Mouse (Mus musculus) neural tube, embryonic 12.5 days (tissue): ENCODE results near the gene Slc27a4. TPM values are rescaled to one million over a fixed set of nuclear protein-coding genes. Genes with fewer than 3 reads are reported as not detected.
A peak's percentile ranks its signal among the peaks of the same experiment; 100 is the strongest.

Experiments used
- ATAC-seq: fragments of 200-750 bp; cut with Nextera tagmentation; 2 replicates; pipeline ENCODE4 v1.8.0; 2017; ENCODE audit warnings: low read depth, mild to moderate bottlenecking, moderate TSS enrichment, moderate library complexity; ENCODE audit not compliant: low FRiP score
- H3K27ac ChIP-seq: fragments of 300-500 bp; sonication (generic); 2 replicates; pipeline ENCODE4 v1.5.1; 2016
- H3K27me3 ChIP-seq: fragments of 300-500 bp; sonication (generic); replicated peaks from 2 replicates; pipeline ENCODE4 v1.6.1; 2016; ENCODE audit warnings: mild to moderate bottlenecking
- H3K36me3 ChIP-seq: fragments of 300-500 bp; sonication (generic); 2 replicates; pipeline ENCODE4 v1.6.1; 2016; ENCODE audit warnings: mild to moderate bottlenecking
- H3K4me1 ChIP-seq: fragments of 300-500 bp; sonication (generic); 2 replicates; pipeline ENCODE4 v1.6.1; 2016
- H3K4me2 ChIP-seq: fragments of 300-500 bp; sonication (generic); replicated peaks from 2 replicates; pipeline ENCODE4 v1.6.1; 2016; ENCODE audit warnings: mild to moderate bottlenecking
- H3K4me3 ChIP-seq: fragments of 300-500 bp; sonication (generic); 2 replicates; pipeline ENCODE4 v1.5.1; 2016
- H3K9ac ChIP-seq: fragments of 300-500 bp; sonication (generic); 2 replicates; pipeline ENCODE4 v1.6.1; 2016; ENCODE audit warnings: mild to moderate bottlenecking
- H3K9me3 ChIP-seq: fragments of 300-500 bp; sonication (generic); 2 replicates; pipeline ENCODE4 v1.6.1; 2016; ENCODE audit warnings: mild to moderate bottlenecking
- WGBS: fragments of 180-500 bp; shearing (Covaris S2); methylation state at CpG from one replicate; pipeline ENCODE4 v1.1.7; 2016; 5-methylcytosine and 5-hydroxymethylcytosine counted together
- polyA plus RNA-seq: library from polyadenylated mRNA; unstranded; fragments of >200 nt; fragmentation: Nextera tagmentation; extraction: Ambion mirVana; gene quantifications from 2 replicates; pipeline ENCODE4 v1.2.1, GENCODE M21; 2016

The Slc27a4 gene
- polyA plus RNA-seq, 1 experiment from 2014 or later, result 32.7 TPM

DNA sequence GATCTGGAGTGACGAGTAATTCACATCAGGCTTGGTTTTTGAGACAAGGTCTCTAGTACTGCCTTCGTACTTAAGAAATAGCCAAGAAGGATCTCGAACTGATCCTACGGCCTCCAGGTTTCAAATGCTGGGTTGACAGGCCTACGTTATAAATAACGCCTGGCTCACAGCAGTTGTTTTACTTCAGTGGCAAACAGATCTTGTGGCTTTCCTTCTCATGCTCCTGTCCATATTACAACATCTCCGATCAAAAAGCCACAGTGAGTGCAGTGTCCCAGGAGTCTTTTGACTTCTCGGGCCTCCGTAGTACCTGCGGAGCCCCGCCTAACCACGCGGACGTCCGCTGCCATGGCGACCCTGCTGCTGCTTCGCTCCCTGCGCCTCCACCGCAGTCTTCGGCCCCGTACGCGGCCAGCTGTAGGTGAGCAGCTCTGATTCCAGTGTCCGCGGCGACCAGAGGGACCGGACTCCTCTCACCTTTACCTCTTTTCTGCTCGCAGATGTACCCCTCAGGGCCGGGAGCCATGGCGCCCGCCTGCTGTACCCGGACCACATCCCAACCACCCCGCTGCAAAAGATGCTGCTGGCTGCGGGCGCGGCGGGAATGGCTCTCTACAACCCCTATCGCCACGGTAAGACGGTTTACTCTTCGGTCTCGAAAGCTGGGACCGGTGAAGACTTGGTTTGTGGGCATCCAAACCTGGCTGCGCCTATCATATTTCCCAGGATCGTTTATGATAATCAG, 14.3 kb upstream of the Slc27a4 start, which contains the start of gene Trub2:
Gene Trub2 (minus strand): TSS at position 566 of the 745 bp plus-strand sequence.
- under 1% methylated on average over 45 of the region's 45 CpGs for WGBS

DNA sequence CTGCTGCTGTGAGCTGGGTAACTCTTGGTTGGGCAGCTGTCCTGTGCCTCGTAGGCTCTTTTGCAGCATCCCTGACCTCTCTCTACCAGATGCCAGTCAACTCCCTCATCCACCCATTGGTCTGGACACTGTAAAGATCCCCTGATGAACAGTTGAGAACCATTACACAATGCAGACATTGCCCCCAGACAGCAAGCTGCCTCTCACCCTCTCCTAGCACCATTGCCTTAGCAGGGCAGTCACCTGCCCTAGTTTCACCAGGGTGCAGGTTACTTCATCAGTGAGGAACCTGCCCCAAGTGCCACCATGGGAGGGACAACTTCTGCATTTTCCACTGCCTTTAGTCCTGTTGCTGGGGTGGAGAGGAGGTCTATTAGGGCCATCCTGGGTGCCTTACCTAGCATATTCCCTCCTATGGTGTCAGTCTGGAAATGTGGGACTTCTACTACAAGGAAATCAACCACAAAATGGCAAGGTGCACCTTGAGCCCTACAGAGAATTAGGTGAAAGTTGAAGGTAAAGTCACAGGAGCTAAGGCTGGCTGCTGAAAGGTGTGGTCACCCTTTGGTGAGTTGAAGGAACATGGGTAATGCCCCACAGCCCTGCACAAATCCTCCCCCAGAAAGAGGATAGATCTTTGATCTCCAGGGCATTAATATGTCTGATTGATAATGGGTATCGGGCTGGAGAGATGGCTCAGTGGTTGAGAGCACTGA, 9.5 kb upstream of the Slc27a4 start:
- 98% methylated on average over 2 of the region's 2 CpGs for WGBS
- Histone ChIP-seq H3K4me2 (no peak overlapping the region), H3K27ac (no peak overlapping the region), H3K27me3 (no peaks in the 10 kb centered on the region), H3K9me3 (no peaks in the 10 kb centered on the region), H3K9ac (no peak overlapping the region), H3K36me3 (peaks cover 53% of the 10 kb centered on the region), H3K4me3 (no peak overlapping the region), H3K4me1 (peaks cover 10% of the 10 kb centered on the region; the same call in 1 of the 2 replicates)
- ATAC-seq, result no peak

More for the DNA sequence above, 14.3 kb upstream of the Slc27a4 start, which contains the start of gene Trub2:
- H3K9ac ChIP-seq, result peak within 1 kb of the TSS; percentile 71
- peak within 1 kb of the TSS; percentile 60 for H3K4me3 ChIP-seq
- peaks cover 57% of the 10 kb centered on the region for H3K36me3 ChIP-seq
- H3K4me2 ChIP-seq, result peak within 1 kb of the TSS; percentile 78
- no peaks in the 10 kb centered on the region for H3K27me3 ChIP-seq
- H3K4me1 ChIP-seq, result peaks cover 15% of the 10 kb centered on the region
- H3K27ac ChIP-seq, result no peak within 1 kb of the TSS
- no peaks in the 10 kb centered on the region for H3K9me3 ChIP-seq
- peak; percentile 90 for ATAC-seq

- Histone ChIP-seq H3K9ac (peak overlapping the region; percentile 88), H3K36me3 (peaks cover 36% of the 10 kb centered on the region), H3K4me1 (peaks cover 12% of the 10 kb centered on the region), H3K27ac (peak overlapping the region; percentile 81), H3K4me3 (peak overlapping the region; percentile 81), H3K27me3 (no peaks in the 10 kb centered on the region), H3K9me3 (no peaks in the 10 kb centered on the region), H3K4me2 (peak overlapping the region; percentile 82)
- peak; percentile 78 for ATAC-seq
- WGBS, result under 1% methylated on average over 39 of the region's 39 CpGs
Measured at GRCm38 (mm10) chr2:29802827-29803201, 380 bp downstream of the Slc27a4 start.

DNA sequence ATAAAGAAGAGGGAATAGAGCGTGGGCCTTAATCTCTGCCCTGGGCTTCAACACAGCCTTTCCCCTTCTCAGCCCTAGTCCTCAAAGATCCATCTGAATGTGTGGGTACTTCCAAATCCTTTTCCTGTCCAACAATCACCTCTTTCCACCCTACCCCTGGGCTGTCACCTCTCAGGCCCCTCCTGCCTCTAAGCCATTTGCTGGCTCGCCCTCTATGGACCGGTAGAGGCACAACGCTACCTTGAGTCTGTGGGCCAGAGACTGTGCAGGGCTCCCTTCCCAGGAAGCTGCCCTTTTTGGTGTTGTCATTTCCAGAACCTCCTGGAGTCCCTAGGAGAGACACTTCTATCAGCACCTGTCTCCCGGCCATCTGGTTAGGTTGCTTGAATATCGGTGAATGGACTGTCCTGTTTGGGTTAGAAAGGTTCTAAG, 982 bp downstream of the Slc27a4 start:
- WGBS, result 24% methylated on average over 6 of the region's 6 CpGs
- Histone ChIP-seq H3K9ac (peak overlapping the region; percentile 88), H3K27ac (0 out of 2 replicates have a peak overlapping the region, but pooled peaks have one; percentile 81), H3K9me3 (no peaks in the 10 kb centered on the region), H3K4me2 (peak overlapping the region; percentile 82), H3K36me3 (peaks cover 42% of the 10 kb centered on the region), H3K27me3 (no peaks in the 10 kb centered on the region), H3K4me3 (peak overlapping the region; percentile 81), H3K4me1 (peaks cover 12% of the 10 kb centered on the region)
- peak; percentile 42; the same call in 1 of the 2 replicates for ATAC-seq

- H3K4me3 ChIP-seq, result no peak overlapping the region
- H3K36me3 ChIP-seq, result peaks cover 55% of the 10 kb centered on the region
- WGBS, result 85% methylated on average over 11 of the region's 11 CpGs
- no peaks in the 10 kb centered on the region for H3K9me3 ChIP-seq
- peaks cover 24% of the 10 kb centered on the region for H3K4me1 ChIP-seq
- H3K27ac ChIP-seq, result no peak overlapping the region
- ATAC-seq, result no peak
- no peak overlapping the region for H3K4me2 ChIP-seq
- 0 out of 2 replicates have a peak overlapping the region, but pooled peaks have one; percentile 13 for H3K9ac ChIP-seq
- H3K27me3 ChIP-seq, result no peaks in the 10 kb centered on the region
Measured at GRCm38 (mm10) chr2:29815678-29816371, 13.4 kb downstream of the Slc27a4 start.

- no peak overlapping the region for H3K4me3 ChIP-seq
- H3K4me2 ChIP-seq, result peak overlapping the region; percentile 29; the same call in 1 of the 2 replicates
- peak; percentile 46 for ATAC-seq
Measured at GRCm38 (mm10) chr2:29817426-29818232, 15.2 kb downstream of the Slc27a4 start.

GRCm38 (mm10) chr2:29819363-29819762, 16.9 kb downstream of the Slc27a4 start:
- Histone ChIP-seq H3K27ac (peak overlapping the region; percentile 84; the same call in 1 of the 2 replicates), H3K4me1 (peaks cover 26% of the 10 kb centered on the region), H3K36me3 (peaks cover 20% of the 10 kb centered on the region), H3K9me3 (no peaks in the 10 kb centered on the region), H3K9ac (no peak overlapping the region), H3K4me3 (no peak overlapping the region), H3K4me2 (peak overlapping the region; percentile 58), H3K27me3 (no peaks in the 10 kb centered on the region)
- no peak for ATAC-seq
- 2% methylated on average over 2 of the region's 2 CpGs for WGBS

More at GRCm38 (mm10) chr2:29817426-29818232, 15.2 kb downstream of the Slc27a4 start:
- Histone ChIP-seq H3K9ac (no peak overlapping the region), H3K27me3 (no peaks in the 10 kb centered on the region), H3K4me1 (peaks cover 26% of the 10 kb centered on the region), H3K36me3 (peaks cover 37% of the 10 kb centered on the region), H3K27ac (no peak overlapping the region), H3K9me3 (no peaks in the 10 kb centered on the region)
- WGBS, result 36% methylated on average over 8 of the region's 8 CpGs

DNA sequence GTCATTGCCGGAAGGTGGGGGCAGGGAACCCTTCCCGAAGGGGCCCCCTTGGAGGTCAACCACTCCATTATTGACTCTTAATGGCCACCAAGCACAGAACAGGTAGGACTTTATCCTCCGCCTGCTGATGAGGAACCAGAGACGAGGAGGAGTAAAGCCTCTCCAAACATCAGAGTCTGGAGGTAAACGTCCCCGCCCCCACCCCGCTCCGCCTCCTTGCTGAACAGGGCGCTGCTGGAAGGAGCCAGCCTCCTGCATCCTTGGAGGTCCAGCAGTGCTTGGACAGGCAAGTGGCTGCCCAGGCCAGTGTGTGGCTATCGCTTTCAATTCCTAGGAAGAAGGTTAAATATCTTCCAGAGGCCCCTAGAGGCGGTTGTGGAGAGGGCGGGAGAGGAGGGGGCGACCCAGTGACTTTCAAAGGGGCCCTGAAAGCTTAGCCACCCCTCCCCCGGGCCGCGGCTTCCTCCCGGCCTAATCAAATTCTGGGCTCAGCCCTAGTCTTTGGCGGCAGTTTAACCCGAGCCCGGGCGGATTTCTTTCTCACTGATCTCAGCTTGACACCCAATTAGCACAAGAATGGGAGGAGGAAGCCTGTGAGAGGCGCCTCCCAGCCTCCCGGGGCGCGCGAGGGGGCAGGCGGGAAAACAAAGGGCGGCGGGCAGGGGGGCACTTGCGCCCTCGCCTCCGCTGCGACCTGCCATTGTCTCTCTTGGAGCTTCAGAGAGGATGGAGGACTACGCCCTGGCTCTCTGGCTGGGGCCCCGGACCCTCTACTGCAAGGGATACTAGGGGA, 17.8 kb downstream of the Slc27a4 start, which contains the start of gene Urm1:
Gene Urm1 (plus strand): TSS at position 51 of the 793 bp plus-strand sequence.
- H3K27me3 ChIP-seq, result no peaks in the 10 kb centered on the region
- H3K4me2 ChIP-seq, result peak within 1 kb of the TSS; percentile 58
- no peaks in the 10 kb centered on the region for H3K9me3 ChIP-seq
- peak within 1 kb of the TSS; percentile 62 for H3K9ac ChIP-seq
- ATAC-seq, result peak; percentile 75
- 1% methylated on average over 35 of the region's 35 CpGs for WGBS
- peaks cover 26% of the 10 kb centered on the region for H3K4me1 ChIP-seq
- H3K27ac ChIP-seq, result peak within 1 kb of the TSS; percentile 84
- H3K36me3 ChIP-seq, result peaks cover 11% of the 10 kb centered on the region
- H3K4me3 ChIP-seq, result peak within 1 kb of the TSS; percentile 34

GRCm38 (mm10) chr2:29826318-29826925, 24.0 kb downstream of the Slc27a4 start:
- no peaks in the 10 kb centered on the region for H3K36me3 ChIP-seq
- peak overlapping the region; percentile 78 for H3K9ac ChIP-seq
- peak overlapping the region; percentile 92 for H3K27ac ChIP-seq
- peaks cover 17% of the 10 kb centered on the region for H3K4me1 ChIP-seq
- H3K27me3 ChIP-seq, result no peaks in the 10 kb centered on the region
- peak overlapping the region; percentile 70 for H3K4me2 ChIP-seq
- 8% methylated on average over 11 of the region's 11 CpGs for WGBS
- peak; percentile 42; the same call in 1 of the 2 replicates for ATAC-seq
- H3K4me3 ChIP-seq, result peak overlapping the region; percentile 92
- no peaks in the 10 kb centered on the region for H3K9me3 ChIP-seq

GRCm38 (mm10) chr2:29826926-29827708, 24.7 kb downstream of the Slc27a4 start:
- Histone ChIP-seq H3K4me3 (peak overlapping the region; percentile 92), H3K27me3 (no peaks in the 10 kb centered on the region), H3K4me2 (peak overlapping the region; percentile 79), H3K9me3 (no peaks in the 10 kb centered on the region), H3K4me1 (peaks cover 17% of the 10 kb centered on the region), H3K9ac (peak overlapping the region; percentile 79), H3K36me3 (no peaks in the 10 kb centered on the region), H3K27ac (peak overlapping the region; percentile 92)
- WGBS, result under 1% methylated on average over 48 of the region's 48 CpGs
- ATAC-seq, result peak; percentile 92
